Mouse (Mus musculus) bone marrow macrophage, adult 2 months (primary cell): ENCODE results near the gene Klhl24. TPM values are rescaled to one million over a fixed set of nuclear protein-coding genes. Genes with fewer than 3 reads are reported as not detected.
A peak's percentile ranks its signal among the peaks of the same experiment; 100 is the strongest.

Source experiments
- H3K27ac ChIP-seq: 2 replicates; pipeline ENCODE4 v1.5.1; 2012; ENCODE audit warnings: low read depth, low read length; ENCODE audit not compliant: insufficient read depth
- H3K4me1 ChIP-seq: 2 replicates; pipeline ENCODE4 v1.6.1; 2012; ENCODE audit warnings: low read length; ENCODE audit not compliant: control insufficient read depth, insufficient read depth
- H3K4me3 ChIP-seq: 2 replicates; pipeline ENCODE4 v1.5.1; 2012; ENCODE audit warnings: mild to moderate bottlenecking, low read length, moderate library complexity; ENCODE audit not compliant: insufficient read depth
- CTCF ChIP-seq: IDR thresholded peaks from 2 replicates; pipeline ENCODE4 v1.5.1; 2012; ENCODE audit warnings: low read depth, mild to moderate bottlenecking, low read length, moderate library complexity
- POLR2A ChIP-seq: IDR thresholded peaks from 2 replicates; pipeline ENCODE4 v1.6.1; 2012; ENCODE audit warnings: mild to moderate bottlenecking, low read depth, low read length, borderline replicate concordance
- polyA plus RNA-seq: library from polyadenylated mRNA; stranded (reverse); fragments of >200 nt; gene quantifications from 2 replicates; pipeline ENCODE4 v1.2.4, GENCODE M21; 2012; ENCODE audit not compliant: missing spikeins, insufficient read depth, insufficient read length

Gene Klhl24
- polyA plus RNA-seq, 1 experiment = 95.2 TPM

GRCm38 (mm10) chr16:20140772-20141531 is 43.6 kb downstream of the Klhl24 start, which contains the start of gene Yeats2:
Gene Yeats2, plus strand, starts transcription at chr16:20141063.
- Histone ChIP-seq H3K27ac (peak within 1 kb of the TSS; percentile 42), H3K4me3 (peak within 1 kb of the TSS; percentile 85), H3K4me1 (peaks cover 11% of the 10 kb centered on the region)
- no peak for TF ChIP-seq CTCF
- no peak for TF ChIP-seq POLR2A

- no peak overlapping the region for H3K27ac ChIP-seq
- no peak for TF ChIP-seq POLR2A
- TF ChIP-seq CTCF = no peak
- no peak overlapping the region for H3K4me3 ChIP-seq
- peaks cover 16% of the 10 kb centered on the region for H3K4me1 ChIP-seq
Measured at GRCm38 (mm10) chr16:20144568-20144967, 47.2 kb downstream of the Klhl24 start.

GRCm38 (mm10) chr16:20151991-20152390 is 54.6 kb downstream of the Klhl24 start:
- Histone ChIP-seq H3K27ac (no peak overlapping the region), H3K4me1 (peaks cover 2% of the 10 kb centered on the region; the same call in 1 of the 2 replicates), H3K4me3 (no peak overlapping the region)
- TF ChIP-seq POLR2A = no peak
- TF ChIP-seq CTCF = no peak

- peaks cover 1% of the 10 kb centered on the region; the same call in 1 of the 2 replicates for H3K4me1 ChIP-seq
- H3K27ac ChIP-seq = no peak overlapping the region
- TF ChIP-seq POLR2A (no peak), CTCF (no peak)
- no peak overlapping the region for H3K4me3 ChIP-seq
Measured at GRCm38 (mm10) chr16:20153742-20154141, 56.4 kb downstream of the Klhl24 start.

- TF ChIP-seq CTCF = no peak
- no peak for TF ChIP-seq POLR2A
- Histone ChIP-seq H3K4me3 (no peak overlapping the region), H3K27ac (no peak overlapping the region), H3K4me1 (no peaks in the 10 kb centered on the region)
Measured at GRCm38 (mm10) chr16:20160130-20160529, 62.8 kb downstream of the Klhl24 start.

GRCm38 (mm10) chr16:20169071-20169470 is 71.7 kb downstream of the Klhl24 start:
- no peak overlapping the region for H3K4me3 ChIP-seq
- no peak overlapping the region for H3K27ac ChIP-seq
- no peaks in the 10 kb centered on the region for H3K4me1 ChIP-seq
- no peak for TF ChIP-seq CTCF
- TF ChIP-seq POLR2A = no peak

- TF ChIP-seq CTCF (no peak), POLR2A (no peak)
- no peak overlapping the region for H3K4me3 ChIP-seq
- no peak overlapping the region for H3K27ac ChIP-seq
- H3K4me1 ChIP-seq = no peaks in the 10 kb centered on the region
Measured at GRCm38 (mm10) chr16:20169471-20170106, 72.2 kb downstream of the Klhl24 start.

Other genes starting within 250 kb of the Klhl24 start
- 47.2 and 50.7 TPM in 2 replicates for gene Klhl6, start 114.5 kb upstream of the Klhl24 start, polyA plus RNA-seq
- 15.1 and 19.4 TPM in 2 replicates for gene Yeats2, start 43.5 kb downstream of the Klhl24 start, polyA plus RNA-seq
- not detected in 2 replicates for gene Map6d1, start 143.8 kb downstream of the Klhl24 start, polyA plus RNA-seq
- 44.4 and 47.9 TPM in 2 replicates for gene Parl, start 204.8 kb downstream of the Klhl24 start, polyA plus RNA-seq
- 0.47 TPM in 1 of 2 replicates, not detected in the other for gene Cyp2ab1, start 227.9 kb downstream of the Klhl24 start, polyA plus RNA-seq